Mouse (Mus musculus): ENCODE data around the gene Zfyve1.
"Not testable (repeated sequence)": the region's sequence is repeated elsewhere in the genome, so short reads cannot be mapped to it uniquely, and the experiment has no call there.

DNA sequence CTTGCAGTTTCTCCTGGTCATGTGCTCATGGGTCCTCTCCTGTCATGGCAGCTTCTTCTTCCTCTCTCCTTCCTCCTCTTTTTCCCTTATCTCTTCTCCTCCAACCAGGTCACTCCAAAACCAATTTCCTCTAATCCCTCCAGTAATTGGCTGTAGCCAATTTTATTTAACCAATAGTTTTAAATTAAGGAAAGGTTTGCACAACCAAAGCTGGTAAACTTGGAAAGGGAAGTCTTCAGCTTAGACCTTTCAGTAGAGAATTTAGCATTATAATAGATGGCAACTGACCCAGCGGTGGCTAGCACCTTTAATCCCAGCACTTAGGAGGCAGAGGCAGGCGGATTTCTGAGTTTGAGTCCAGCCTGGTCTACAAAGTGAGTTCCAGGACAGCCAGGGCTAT is 9.4 kb upstream of the Zfyve1 start:
- TF ChIP-seq MAZ (IDR thresholded peaks at IDR 0.05; ENCODE audit: low read depth, low read length); MEF2A (IDR thresholded peaks at IDR 0.05; ENCODE audit: extremely low read depth, insufficient replicate concordance, low read depth, low read length, poor library complexity, severe bottlenecking); MAX (IDR thresholded peaks at IDR 0.05; ENCODE audit: low read length); TAL1 (IDR thresholded peaks at IDR 0.05; ENCODE audit: low read length); CTCF (IDR thresholded peaks at IDR 0.05 in 2 of 3, conservative IDR thresholded peaks at IDR 0.05 in 1 of 3; ENCODE audit: control insufficient read depth in 1 of 3, insufficient read depth in 1 of 3, low read depth in 2 of 3, low read length in 3 of 3, poor library complexity in 1 of 3, severe bottlenecking in 1 of 3): not testable (repeated sequence)
